In the genomic region with DNA sequence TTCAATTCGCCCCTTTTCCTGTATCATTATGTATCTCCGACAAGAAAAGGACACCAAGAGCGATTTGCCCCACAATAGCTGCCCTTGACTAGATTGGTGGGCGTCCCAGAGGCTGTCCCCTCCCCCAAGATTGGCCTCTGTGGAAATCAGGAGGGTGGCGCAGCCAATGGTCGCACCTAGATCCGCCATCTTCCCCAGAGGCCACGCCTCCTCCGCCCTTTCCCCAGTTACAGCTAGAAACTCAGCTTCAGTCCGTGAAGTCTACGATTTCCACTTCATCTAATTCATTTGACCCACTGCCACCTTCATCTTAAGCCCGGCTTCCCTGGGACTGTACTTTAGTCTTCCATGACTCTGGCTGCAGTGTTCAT, we compare ENCODE assay signal across 8 mouse cellular contexts. TPM values are rescaled to one million over a fixed set of nuclear protein-coding genes. Genes with fewer than 3 reads are reported as not detected.
DNase-seq lines count a peak whose midpoint lies in the region; ATAC-seq lines count a peak whose summit lies in the region.

No protein-coding gene starts in this region.

- intact Hi-C loops in left cerebral cortex, postnatal 4 days (cut with DNase I), result loop anchor here (2.0 to 10.0 kb wide), 2 partner anchors 92 to 302 kb away; no protein-coding TSS in a partner anchor

- peak overlapping the region; percentile 69 for H3K4me2 ChIP-seq in heart, embryonic 13.5 days
- H3K4me2 ChIP-seq in midbrain, embryonic 11.5 days, result peak overlapping the region; percentile 41

- no peaks in the 10 kb centered on the region for H3K27me3 ChIP-seq in heart, embryonic 13.5 days (replicated peaks)
- no peaks in the 10 kb centered on the region for H3K27me3 ChIP-seq in limb, embryonic 10.5 days (ENCODE audit: low read depth, poor library complexity, severe bottlenecking)
- no peaks in the 10 kb centered on the region for H3K27me3 ChIP-seq in midbrain, embryonic 11.5 days (ENCODE audit: control insufficient read depth, insufficient read depth, low read length)

- DNase-seq in left cerebral cortex, postnatal 4 days, result peak; percentile 62
- DNase-seq in left cerebral cortex, adult 8-10 months (ENCODE audit: low spot score in 2 of 2), result no peak
- DNase-seq in adrenal gland, postnatal 36 days, result peak; percentile 52 to 69
- DNase-seq in limb, embryonic 10.5 days (ENCODE audit: low spot score), result peak; percentile 66
- DNase-seq in midbrain, embryonic 11.5 days (ENCODE audit: low spot score, missing footprints), result peak; percentile 90
- peak; percentile 72 for DNase-seq in thymus, postnatal 4 days
- DNase-seq in right cerebral cortex, adult 18-20 months, result no peak

- H3K9me3 ChIP-seq in heart, embryonic 13.5 days, result peaks cover 3% of the 10 kb centered on the region; the same call in 1 of the 2 replicates
- H3K9me3 ChIP-seq in limb, embryonic 10.5 days (replicated peaks), result no peaks in the 10 kb centered on the region
- no peaks in the 10 kb centered on the region; the same call in 1 of the 2 replicates for H3K9me3 ChIP-seq in midbrain, embryonic 11.5 days (ENCODE audit: control insufficient read depth, low read length)

- peak overlapping the region; percentile 46 for H3K4me3 ChIP-seq in heart, embryonic 13.5 days
- peak overlapping the region; percentile 45 for H3K4me3 ChIP-seq in limb, embryonic 10.5 days
- H3K4me3 ChIP-seq in midbrain, embryonic 11.5 days (ENCODE audit: low read depth, low read length), result peak overlapping the region; percentile 20; the same call in 1 of the 2 replicates

- 5% methylated on average over 12 of the region's 12 CpGs for WGBS in heart, embryonic 13.5 days
- 4% methylated on average over 12 of the region's 12 CpGs for WGBS in limb, embryonic 10.5 days
- 4% methylated on average over 12 of the region's 12 CpGs for WGBS in midbrain, embryonic 11.5 days

- H3K36me3 ChIP-seq in heart, embryonic 13.5 days, result no peaks in the 10 kb centered on the region
- H3K36me3 ChIP-seq in limb, embryonic 10.5 days, result no peaks in the 10 kb centered on the region
- H3K36me3 ChIP-seq in midbrain, embryonic 11.5 days (ENCODE audit: control insufficient read depth, insufficient read depth, low read length), result no peaks in the 10 kb centered on the region

- H3K9ac ChIP-seq in heart, embryonic 13.5 days, result peak overlapping the region; percentile 60; the same call in 1 of the 2 replicates
- H3K9ac ChIP-seq in midbrain, embryonic 11.5 days (ENCODE audit: low read length), result peak overlapping the region; percentile 20; the same call in 1 of the 2 replicates

- ATAC-seq in heart, embryonic 13.5 days (ENCODE audit: extremely low read depth, insufficient number of reproducible peaks, low FRiP score, low TSS enrichment), result no peak
- no peak for ATAC-seq in midbrain, embryonic 11.5 days (ENCODE audit: low FRiP score)

- peaks cover 14% of the 10 kb centered on the region for H3K4me1 ChIP-seq in heart, embryonic 13.5 days
- peaks cover 31% of the 10 kb centered on the region for H3K4me1 ChIP-seq in limb, embryonic 10.5 days
- H3K4me1 ChIP-seq in midbrain, embryonic 11.5 days (ENCODE audit: control insufficient read depth, insufficient read depth, low read length), result peaks cover 3% of the 10 kb centered on the region

- H3K27ac ChIP-seq in heart, embryonic 13.5 days (replicated peaks), result peak overlapping the region; percentile 42
- peak overlapping the region; percentile 73 for H3K27ac ChIP-seq in limb, embryonic 10.5 days
- H3K27ac ChIP-seq in midbrain, embryonic 11.5 days (ENCODE audit: low read depth, low read length), result no peak overlapping the region

RNA-seq across cellular contexts. Expression of a gene that starts 14.0 kb away (rescaled TPM):
- 100 to 1,000 TPM; 438 to 456 TPM for total RNA-seq in left cerebral cortex, postnatal 4 days (2021)
- 100 to 1,000 TPM; 535 to 581 (median 570) TPM for total RNA-seq in left cerebral cortex, adult 8-10 months (2022)
- total RNA-seq in adrenal gland, postnatal 36 days (2021), result 100 to 1,000 TPM; 433 to 439 TPM
- 414 and 452 TPM in 2 replicates for polyA plus RNA-seq in heart, embryonic 13.5 days (2015; fragmentation: Nextera tagmentation; extraction: Ambion mirVana)
- polyA plus RNA-seq in limb, embryonic 10.5 days (2016; fragmentation: Nextera tagmentation; extraction: Ambion mirVana), result 203 and 211 TPM in 2 replicates
- 209 and 210 TPM in 2 replicates for polyA plus RNA-seq in midbrain, embryonic 11.5 days (2014; fragmentation: Nextera tagmentation; extraction: Ambion mirVana)

RNA-seq across cellular contexts. Expression of a gene that starts 49.6 kb away (rescaled TPM):
- 10 to 100 TPM; 69.0 to 69.2 TPM for total RNA-seq in left cerebral cortex, postnatal 4 days (2021)
- 10 to 100 TPM; 55.4 to 66.6 (median 57.7) TPM for total RNA-seq in left cerebral cortex, adult 8-10 months (2022)
- 100 to 1,000 TPM; 156 to 165 TPM for total RNA-seq in adrenal gland, postnatal 36 days (2021)
- polyA plus RNA-seq in heart, embryonic 13.5 days (2015; fragmentation: Nextera tagmentation; extraction: Ambion mirVana), result 193 and 201 TPM in 2 replicates
- 157 and 163 TPM in 2 replicates for polyA plus RNA-seq in limb, embryonic 10.5 days (2016; fragmentation: Nextera tagmentation; extraction: Ambion mirVana)
- polyA plus RNA-seq in midbrain, embryonic 11.5 days (2014; fragmentation: Nextera tagmentation; extraction: Ambion mirVana), result 178 and 193 TPM in 2 replicates

Comparison
In these comparisons a context has a peak if more than half of its experiments do, and no peak if none do; other contexts are left out.
1. DNase-seq: peak in left cerebral cortex, postnatal 4 days (single experiment), adrenal gland, postnatal 36 days (2 of 2), limb, embryonic 10.5 days (single experiment), midbrain, embryonic 11.5 days (single experiment) and thymus, postnatal 4 days (single experiment); none in left cerebral cortex, adult 8-10 months (0 of 2) and right cerebral cortex, adult 18-20 months (single experiment).
2. Peak in every context shown above with its lines, with median percentiles within 50 percentile points of each other: H3K4me3 ChIP-seq.